Mouse (Mus musculus) cerebellum, adult 2 months (tissue): ENCODE measurements around the gene Grxcr1.

Source experiments
- CTCF ChIP-seq: fragments of 200-500 bp; IDR thresholded peaks from 2 replicates; pipeline ENCODE4 v1.5.1; 2011; ENCODE audit warnings: low read depth, mild to moderate bottlenecking, control low read depth, low read length, moderate library complexity, borderline replicate concordance; ENCODE audit not compliant: insufficient read depth
- POLR2A ChIP-seq: fragments of 200-500 bp; IDR thresholded peaks from 2 replicates; pipeline ENCODE4 v1.6.1; 2011; ENCODE audit warnings: low read length, control low read depth, borderline replicate concordance; ENCODE audit not compliant: insufficient read depth

- TF ChIP-seq CTCF (no peak), POLR2A (no peak)
Measured at GRCm38 (mm10) chr5:68031744-68032143, at the start of gene Grxcr1.
